Mouse (Mus musculus): Measurements from ENCODE around the gene E130116L18Rik.
"Not testable (repeated sequence)": the region's sequence is repeated elsewhere in the genome, so short reads cannot be mapped to it uniquely, and the experiment has no call there.

The E130116L18Rik gene

DNA sequence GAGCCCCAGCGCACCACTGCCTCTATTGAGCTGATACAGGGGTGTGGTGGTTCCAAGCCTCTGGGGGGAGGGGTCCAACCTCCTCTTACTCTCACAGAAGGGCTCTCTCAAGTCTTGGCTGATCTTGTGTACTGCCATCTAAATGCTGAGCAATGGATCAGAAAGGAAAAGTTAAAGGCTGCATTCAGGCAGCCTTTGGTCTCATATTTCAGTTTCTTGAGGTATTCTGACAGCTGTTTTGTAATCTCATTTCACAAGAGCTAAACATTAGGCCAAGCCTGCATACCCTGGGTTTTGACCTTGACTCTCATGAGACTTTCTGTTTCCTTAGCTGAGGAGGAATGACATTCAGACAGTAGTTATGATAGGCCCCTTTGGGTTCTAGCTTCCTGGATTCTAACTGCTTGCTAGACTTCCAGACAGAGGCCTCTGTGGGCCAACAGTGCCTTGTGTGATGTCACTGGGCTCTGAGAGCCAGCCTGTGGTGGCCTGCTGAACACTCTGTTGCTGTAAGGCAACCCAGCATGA is 41.9 kb downstream of the E130116L18Rik start, which contains the start of gene Galntl5:
TSS of gene Galntl5 (plus strand) at position 457 of the 528 bp plus-strand sequence.
- no peak for DNase-seq (ENCODE audit: low spot score)

DNA sequence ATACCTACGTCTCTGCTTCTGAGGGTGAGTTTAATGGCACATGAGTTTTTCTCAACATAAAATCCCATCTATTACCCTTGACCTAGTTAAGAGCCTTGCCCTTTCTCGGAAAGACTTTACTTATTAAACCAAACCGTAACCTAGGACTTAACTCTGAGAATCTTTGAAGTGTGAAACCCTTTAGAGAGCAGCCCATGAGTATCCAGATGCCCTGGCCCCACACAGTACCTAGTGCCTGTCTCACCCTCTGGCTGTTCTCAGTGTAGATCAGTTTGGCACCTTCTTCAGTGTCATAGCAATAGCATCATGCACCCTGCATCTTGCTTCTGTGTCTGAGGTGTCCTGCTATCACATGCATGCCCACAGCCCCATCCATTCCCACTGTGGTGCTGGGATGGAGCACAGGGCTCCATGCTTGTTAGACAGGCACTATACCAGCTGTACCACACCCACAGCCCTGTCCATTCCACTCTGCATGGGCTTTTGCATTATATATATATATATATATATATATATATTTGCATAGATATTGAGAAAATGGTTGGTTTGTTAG is 42.9 kb downstream of the E130116L18Rik start:
- no peak for DNase-seq (ENCODE audit: low spot score)

DNA sequence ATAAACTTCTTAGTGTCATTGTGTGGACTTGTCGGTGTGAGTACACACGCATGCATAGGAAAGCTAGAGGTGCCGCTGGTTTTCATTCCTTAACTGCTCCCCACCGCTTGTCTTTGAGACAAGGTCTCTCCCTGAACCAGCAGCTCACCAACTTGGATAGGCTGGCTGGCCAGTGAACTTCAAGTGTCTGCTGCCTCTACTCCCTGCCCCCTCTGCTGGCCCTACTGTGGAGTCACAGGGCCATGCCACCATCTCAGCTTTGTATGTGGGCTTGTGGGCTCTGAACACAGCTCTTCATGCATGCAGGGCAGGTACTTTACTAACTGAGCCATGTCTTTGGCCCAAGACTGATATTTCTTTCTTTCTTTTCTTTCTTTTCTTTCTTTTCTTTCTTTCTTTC is 43.7 kb downstream of the E130116L18Rik start:
- DNase-seq (ENCODE audit: low spot score): no peak

DNA sequence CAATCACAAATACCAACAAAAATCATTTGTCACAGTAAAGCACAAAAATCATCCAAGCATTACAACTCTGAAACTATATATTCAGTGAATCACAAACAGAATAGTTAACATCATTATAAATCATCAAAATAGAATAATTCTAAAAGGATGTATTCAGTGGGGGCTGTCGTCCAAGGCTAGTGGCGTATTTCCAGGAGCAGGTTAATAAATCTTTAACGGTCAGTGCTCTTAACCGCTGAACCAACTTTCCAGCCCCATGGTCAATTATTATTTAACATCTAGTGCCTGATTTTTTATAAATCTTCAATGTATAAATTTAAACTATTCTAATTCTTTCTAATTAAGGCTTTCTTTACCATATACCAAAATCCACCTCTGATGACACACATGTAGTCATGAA is 44.4 kb downstream of the E130116L18Rik start:
- not testable (repeated sequence) for DNase-seq (ENCODE audit: low spot score)

DNA sequence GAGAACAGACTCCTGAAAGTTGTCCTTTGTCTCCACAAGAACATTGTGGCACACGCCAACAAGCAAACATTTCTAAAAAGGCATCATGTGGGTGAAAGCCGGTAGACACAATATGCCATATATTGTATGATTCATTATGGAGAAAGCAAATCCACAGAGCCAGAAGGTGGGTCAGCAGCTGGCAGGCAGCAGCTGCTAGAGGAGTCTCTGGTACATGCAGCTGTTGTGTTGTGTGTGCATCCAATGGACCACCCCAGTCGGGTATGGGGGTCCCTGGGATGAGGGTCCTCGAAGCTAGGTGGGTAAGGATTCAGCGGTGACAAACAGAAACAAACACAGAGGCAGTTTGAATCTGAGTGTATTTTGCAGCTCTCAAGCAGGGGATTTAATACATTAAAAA is 45.0 kb downstream of the E130116L18Rik start:
- not testable (repeated sequence) for DNase-seq (ENCODE audit: low spot score)

Data from layer of hippocampus, adult 11-12 months (tissue).